Mouse (Mus musculus): ENCODE measurements around the gene Akirin2. TPM values are rescaled to one million over a fixed set of nuclear protein-coding genes. Genes with fewer than 3 reads are reported as not detected.

Gene Akirin2
- polyA plus RNA-seq, 1 experiment from 2014 or later, result 26.0 TPM

DNA sequence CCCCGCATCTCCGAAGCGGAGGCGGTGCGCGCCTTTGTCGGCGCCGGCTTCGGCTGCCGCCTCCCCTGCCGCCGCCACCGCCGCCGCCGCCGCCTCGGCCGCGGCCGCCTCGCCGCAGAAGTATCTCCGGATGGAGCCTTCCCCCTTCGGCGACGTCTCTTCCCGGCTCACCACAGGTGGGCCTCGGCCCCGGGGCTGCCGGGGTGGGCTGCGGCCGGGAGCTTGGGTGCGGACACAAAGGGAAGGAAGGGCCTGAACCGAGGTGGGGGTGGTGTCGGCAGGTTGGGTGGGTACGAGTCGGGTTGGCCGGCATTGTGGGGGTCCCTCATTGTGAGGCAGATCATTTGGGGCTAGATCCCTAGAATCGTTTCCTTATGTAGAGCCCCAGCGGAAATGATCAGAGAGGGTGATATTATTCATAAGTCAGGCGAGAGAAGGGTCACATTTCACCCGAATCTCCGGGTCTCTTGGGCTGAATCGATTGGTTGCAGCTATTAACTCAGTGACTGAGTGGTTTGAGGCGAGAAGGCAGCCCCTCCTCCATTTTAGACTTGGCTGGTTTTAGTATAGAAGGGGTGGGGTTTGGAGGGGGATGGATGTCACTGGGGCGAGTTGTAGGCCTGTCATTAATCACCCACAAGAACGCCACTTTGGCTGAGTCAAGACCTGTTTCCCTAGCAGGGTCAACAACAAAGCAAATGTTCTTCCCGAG is 517 bp downstream of the Akirin2 start:
- peak overlapping the region; percentile 96 for H3K4me3 ChIP-seq (ENCODE audit: low read length)
- peaks cover 2% of the 10 kb centered on the region; the same call in 1 of the 2 replicates for H3K36me3 ChIP-seq (ENCODE audit: control insufficient read depth, insufficient read depth, low read length)
- WGBS, result under 1% methylated on average over 50 of the region's 50 CpGs
- H3K4me2 ChIP-seq (ENCODE audit: low read depth, low read length), result peak overlapping the region; percentile 76
- H3K4me1 ChIP-seq (replicated peaks; ENCODE audit: control insufficient read depth, insufficient read depth, low read length), result peaks cover 17% of the 10 kb centered on the region
- H3K9ac ChIP-seq (ENCODE audit: low read length), result peak overlapping the region; percentile 97
- peak overlapping the region; percentile 95 for H3K27ac ChIP-seq (ENCODE audit: low read length)
- no peaks in the 10 kb centered on the region for H3K27me3 ChIP-seq (ENCODE audit: control insufficient read depth, insufficient read depth, low read depth, low read length)
- no peaks in the 10 kb centered on the region for H3K9me3 ChIP-seq (ENCODE audit: control insufficient read depth, low read length)
- ATAC-seq (ENCODE audit: low read depth), result peak; percentile 69

DNA sequence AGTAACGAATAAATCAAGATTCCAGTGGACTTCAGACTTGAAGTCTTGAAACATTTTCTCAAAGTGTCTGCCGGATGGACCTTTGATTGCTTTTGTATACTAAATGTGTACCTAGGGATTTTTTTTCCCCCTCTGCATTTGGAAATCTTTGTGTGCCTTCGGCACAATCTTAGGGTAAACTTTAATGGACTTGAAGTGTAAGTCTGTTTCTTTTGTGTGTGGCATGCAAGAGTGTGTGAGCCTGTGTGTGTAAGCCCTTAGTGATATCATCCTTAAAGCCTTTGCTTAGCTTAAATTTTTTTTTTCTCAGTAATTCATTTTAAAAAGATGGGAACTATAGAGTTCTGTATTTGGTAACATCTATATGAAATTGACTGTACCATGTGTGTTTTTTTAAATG is 1.2 kb downstream of the Akirin2 start:
- peak overlapping the region; percentile 95; the same call in 1 of the 2 replicates for H3K27ac ChIP-seq (ENCODE audit: low read length)
- H3K4me2 ChIP-seq (ENCODE audit: low read depth, low read length), result peak overlapping the region; percentile 76
- no peaks in the 10 kb centered on the region for H3K9me3 ChIP-seq (ENCODE audit: control insufficient read depth, low read length)
- peak overlapping the region; percentile 96 for H3K4me3 ChIP-seq (ENCODE audit: low read length)
- no peak for ATAC-seq (ENCODE audit: low read depth)
- peak overlapping the region; percentile 97 for H3K9ac ChIP-seq (ENCODE audit: low read length)
- peaks cover 18% of the 10 kb centered on the region for H3K4me1 ChIP-seq (replicated peaks; ENCODE audit: control insufficient read depth, insufficient read depth, low read length)
- no peaks in the 10 kb centered on the region for H3K27me3 ChIP-seq (ENCODE audit: control insufficient read depth, insufficient read depth, low read depth, low read length)
- peaks cover 2% of the 10 kb centered on the region; the same call in 1 of the 2 replicates for H3K36me3 ChIP-seq (ENCODE audit: control insufficient read depth, insufficient read depth, low read length)
- WGBS, result 2% methylated on average over 3 of the region's 3 CpGs

DNA sequence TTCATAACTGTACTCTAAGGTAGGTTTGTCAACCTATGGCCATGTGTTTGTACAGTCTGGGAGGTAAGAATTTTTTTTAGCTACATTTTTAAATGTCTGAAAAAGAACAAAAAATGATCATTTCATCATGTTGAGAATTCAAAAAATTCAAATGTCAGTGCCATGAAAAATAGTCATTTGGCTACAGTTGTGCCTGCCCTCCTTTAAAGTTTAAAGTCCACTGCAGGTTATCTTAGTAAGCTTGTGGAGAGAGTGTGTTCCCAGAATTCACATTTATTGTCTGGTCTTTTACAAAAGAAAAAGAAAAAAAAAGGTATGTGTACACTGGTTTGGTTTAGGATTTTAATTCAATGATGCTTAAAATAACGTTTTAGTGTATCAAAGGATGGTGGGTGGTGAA is 3.9 kb downstream of the Akirin2 start:
- ATAC-seq (ENCODE audit: low read depth), result no peak

DNA sequence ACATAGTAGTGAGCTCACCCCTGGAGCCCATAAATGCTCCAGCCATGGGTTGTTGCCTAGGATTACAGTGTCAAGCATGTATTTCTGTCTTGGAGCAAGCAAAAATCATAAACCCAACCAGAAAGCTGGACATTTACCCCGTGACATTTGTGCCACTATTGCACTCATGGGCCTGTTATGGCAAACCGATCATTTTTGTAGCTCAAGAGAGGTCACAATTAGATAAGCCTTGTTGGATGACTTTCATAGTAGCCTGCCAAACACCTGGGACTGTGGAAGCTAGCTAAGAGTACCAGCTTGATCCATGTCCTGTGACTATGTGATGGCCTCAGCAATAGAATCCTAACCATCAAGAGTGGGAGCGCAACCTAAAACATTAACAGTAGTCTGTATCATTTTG is 4.9 kb downstream of the Akirin2 start:
- H3K4me3 ChIP-seq (ENCODE audit: low read length), result no peak overlapping the region
- H3K36me3 ChIP-seq (ENCODE audit: control insufficient read depth, insufficient read depth, low read length), result peaks cover 2% of the 10 kb centered on the region; the same call in 1 of the 2 replicates
- 84% methylated on average over 3 of the region's 3 CpGs for WGBS
- H3K4me2 ChIP-seq (ENCODE audit: low read depth, low read length), result no peak overlapping the region
- H3K27me3 ChIP-seq (ENCODE audit: control insufficient read depth, insufficient read depth, low read depth, low read length), result no peaks in the 10 kb centered on the region
- no peaks in the 10 kb centered on the region for H3K9me3 ChIP-seq (ENCODE audit: control insufficient read depth, low read length)
- no peak overlapping the region for H3K27ac ChIP-seq (ENCODE audit: low read length)
- ATAC-seq (ENCODE audit: low read depth), result no peak
- H3K9ac ChIP-seq (ENCODE audit: low read length), result no peak overlapping the region
- peaks cover 20% of the 10 kb centered on the region for H3K4me1 ChIP-seq (replicated peaks; ENCODE audit: control insufficient read depth, insufficient read depth, low read length)

More for the DNA sequence above, 3.9 kb downstream of the Akirin2 start:
- H3K9ac ChIP-seq (ENCODE audit: low read length), result no peak overlapping the region
- H3K9me3 ChIP-seq (ENCODE audit: control insufficient read depth, low read length), result no peaks in the 10 kb centered on the region
- WGBS, result 42% methylated on average over 1 of the region's 1 CpGs
- H3K27me3 ChIP-seq (ENCODE audit: control insufficient read depth, insufficient read depth, low read depth, low read length), result no peaks in the 10 kb centered on the region
- H3K27ac ChIP-seq (ENCODE audit: low read length), result no peak overlapping the region
- H3K36me3 ChIP-seq (ENCODE audit: control insufficient read depth, insufficient read depth, low read length), result peaks cover 2% of the 10 kb centered on the region; the same call in 1 of the 2 replicates
- H3K4me1 ChIP-seq (replicated peaks; ENCODE audit: control insufficient read depth, insufficient read depth, low read length), result peaks cover 20% of the 10 kb centered on the region
- no peak overlapping the region for H3K4me2 ChIP-seq (ENCODE audit: low read depth, low read length)
- no peak overlapping the region for H3K4me3 ChIP-seq (ENCODE audit: low read length)

DNA sequence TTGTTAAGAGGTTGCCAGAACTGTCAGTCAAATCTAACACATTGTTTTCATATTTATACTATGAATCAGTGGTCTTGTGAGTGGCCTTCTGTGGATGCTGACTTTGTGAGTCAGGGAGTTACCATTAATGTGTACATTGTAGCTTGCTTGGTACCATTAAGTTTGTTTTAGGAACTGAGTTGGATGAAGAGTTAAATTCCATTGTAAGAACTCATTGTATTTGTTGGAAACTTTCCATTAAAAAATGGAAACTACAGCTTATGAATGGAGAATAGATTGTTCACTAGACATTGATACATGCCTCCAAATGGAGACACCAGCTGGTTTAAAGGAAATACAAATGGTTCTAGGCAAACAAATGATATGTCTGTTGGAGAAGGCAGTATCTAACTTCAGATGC is 5.4 kb downstream of the Akirin2 start:
- Histone ChIP-seq H3K4me2 (ENCODE audit: low read depth, low read length) (no peak overlapping the region), H3K27me3 (ENCODE audit: control insufficient read depth, insufficient read depth, low read depth, low read length) (no peaks in the 10 kb centered on the region), H3K36me3 (ENCODE audit: control insufficient read depth, insufficient read depth, low read length) (peaks cover 2% of the 10 kb centered on the region; the same call in 1 of the 2 replicates), H3K27ac (ENCODE audit: low read length) (no peak overlapping the region), H3K4me1 (replicated peaks; ENCODE audit: control insufficient read depth, insufficient read depth, low read length) (peaks cover 20% of the 10 kb centered on the region), H3K9ac (ENCODE audit: low read length) (no peak overlapping the region), H3K4me3 (ENCODE audit: low read length) (no peak overlapping the region), H3K9me3 (ENCODE audit: control insufficient read depth, low read length) (no peaks in the 10 kb centered on the region)
- ATAC-seq (ENCODE audit: low read depth), result no peak

DNA sequence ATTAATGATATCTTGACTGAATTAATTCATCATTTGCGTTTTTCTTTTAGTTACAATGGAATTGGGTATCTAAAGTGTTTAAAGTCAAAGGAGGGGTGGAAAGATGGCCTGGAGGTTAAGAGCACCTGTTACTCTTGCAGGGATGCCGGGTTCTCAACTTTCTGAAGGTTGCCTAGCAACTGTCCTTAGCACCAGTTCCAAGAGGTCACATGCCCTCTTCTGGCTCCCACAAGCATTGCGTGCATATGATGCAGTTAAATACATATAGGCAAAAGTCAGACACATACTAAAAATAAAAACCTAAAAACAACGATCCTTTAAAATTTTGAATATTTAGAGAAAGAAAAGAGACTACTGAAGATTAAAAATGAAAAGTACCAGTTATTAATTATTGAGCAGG is 10.2 kb downstream of the Akirin2 start:
- ATAC-seq (ENCODE audit: low read depth), result no peak
- no peaks in the 10 kb centered on the region for H3K9me3 ChIP-seq (ENCODE audit: control insufficient read depth, low read length)
- no peak overlapping the region for H3K4me3 ChIP-seq (ENCODE audit: low read length)
- H3K4me1 ChIP-seq (replicated peaks; ENCODE audit: control insufficient read depth, insufficient read depth, low read length), result peaks cover 4% of the 10 kb centered on the region; the same call in 1 of the 2 replicates
- no peak overlapping the region for H3K4me2 ChIP-seq (ENCODE audit: low read depth, low read length)
- H3K27ac ChIP-seq (ENCODE audit: low read length), result no peak overlapping the region
- H3K27me3 ChIP-seq (ENCODE audit: control insufficient read depth, insufficient read depth, low read depth, low read length), result no peaks in the 10 kb centered on the region
- no peak overlapping the region for H3K9ac ChIP-seq (ENCODE audit: low read length)
- WGBS, result 48% methylated on average over 4 of the region's 4 CpGs
- peaks cover 6% of the 10 kb centered on the region; the same call in 1 of the 2 replicates for H3K36me3 ChIP-seq (ENCODE audit: control insufficient read depth, insufficient read depth, low read length)

DNA sequence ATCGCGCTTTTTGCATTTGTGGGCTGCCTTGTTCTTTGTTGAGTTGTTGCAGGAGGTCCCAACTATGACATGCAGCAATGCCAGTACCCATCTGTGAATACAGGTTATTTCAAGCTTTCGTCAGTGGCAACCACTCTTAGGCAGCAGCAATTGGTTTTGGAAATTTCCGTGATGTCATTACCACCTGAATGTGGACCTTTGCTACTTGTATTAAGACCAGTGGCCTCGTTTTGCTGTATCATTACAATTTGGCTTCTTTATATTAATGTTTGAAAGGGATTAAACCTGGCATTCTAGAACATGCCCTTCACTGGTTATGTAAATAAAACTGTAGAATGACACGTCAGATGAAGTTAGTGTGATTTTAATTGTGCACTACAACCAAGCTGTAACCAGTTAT is 15.5 kb downstream of the Akirin2 start:
- no peak overlapping the region for H3K9ac ChIP-seq (ENCODE audit: low read length)
- no peaks in the 10 kb centered on the region for H3K9me3 ChIP-seq (ENCODE audit: control insufficient read depth, low read length)
- H3K36me3 ChIP-seq (ENCODE audit: control insufficient read depth, insufficient read depth, low read length), result peaks cover 36% of the 10 kb centered on the region
- H3K27me3 ChIP-seq (ENCODE audit: control insufficient read depth, insufficient read depth, low read depth, low read length), result no peaks in the 10 kb centered on the region
- H3K27ac ChIP-seq (ENCODE audit: low read length), result no peak overlapping the region
- no peak overlapping the region for H3K4me2 ChIP-seq (ENCODE audit: low read depth, low read length)
- 83% methylated on average over 6 of the region's 6 CpGs for WGBS
- no peak overlapping the region for H3K4me3 ChIP-seq (ENCODE audit: low read length)
- H3K4me1 ChIP-seq (replicated peaks; ENCODE audit: control insufficient read depth, insufficient read depth, low read length), result no peaks in the 10 kb centered on the region
- ATAC-seq (ENCODE audit: low read depth), result no peak

DNA sequence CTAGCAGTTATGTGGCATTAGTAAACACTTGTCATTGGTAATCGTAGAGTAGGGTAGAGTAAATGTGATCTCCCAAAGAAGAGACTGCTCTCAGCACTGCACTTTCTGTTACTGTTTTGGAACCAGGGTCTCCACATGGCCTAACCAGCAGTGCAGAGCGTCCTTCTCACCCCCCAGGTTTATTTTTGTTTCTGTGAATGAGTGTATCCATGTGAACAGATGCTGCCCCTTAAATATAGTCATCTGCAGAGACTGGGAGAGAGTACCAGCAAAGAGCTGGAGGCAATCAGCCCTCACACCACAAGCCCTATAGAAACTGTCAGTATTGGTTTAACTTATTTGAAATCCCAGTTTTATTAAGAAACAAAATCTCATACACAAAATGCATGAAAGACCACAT is 22.1 kb downstream of the Akirin2 start:
- H3K4me2 ChIP-seq (ENCODE audit: low read depth, low read length), result no peak overlapping the region
- no peaks in the 10 kb centered on the region for H3K4me1 ChIP-seq (replicated peaks; ENCODE audit: control insufficient read depth, insufficient read depth, low read length)
- no peak overlapping the region for H3K27ac ChIP-seq (ENCODE audit: low read length)
- H3K27me3 ChIP-seq (ENCODE audit: control insufficient read depth, insufficient read depth, low read depth, low read length), result no peaks in the 10 kb centered on the region
- ATAC-seq (ENCODE audit: low read depth), result no peak
- H3K9me3 ChIP-seq (ENCODE audit: control insufficient read depth, low read length), result no peaks in the 10 kb centered on the region
- WGBS, result 73% methylated on average over 2 of the region's 2 CpGs
- H3K4me3 ChIP-seq (ENCODE audit: low read length), result no peak overlapping the region
- no peak overlapping the region for H3K9ac ChIP-seq (ENCODE audit: low read length)
- peaks cover 60% of the 10 kb centered on the region for H3K36me3 ChIP-seq (ENCODE audit: control insufficient read depth, insufficient read depth, low read length)

DNA sequence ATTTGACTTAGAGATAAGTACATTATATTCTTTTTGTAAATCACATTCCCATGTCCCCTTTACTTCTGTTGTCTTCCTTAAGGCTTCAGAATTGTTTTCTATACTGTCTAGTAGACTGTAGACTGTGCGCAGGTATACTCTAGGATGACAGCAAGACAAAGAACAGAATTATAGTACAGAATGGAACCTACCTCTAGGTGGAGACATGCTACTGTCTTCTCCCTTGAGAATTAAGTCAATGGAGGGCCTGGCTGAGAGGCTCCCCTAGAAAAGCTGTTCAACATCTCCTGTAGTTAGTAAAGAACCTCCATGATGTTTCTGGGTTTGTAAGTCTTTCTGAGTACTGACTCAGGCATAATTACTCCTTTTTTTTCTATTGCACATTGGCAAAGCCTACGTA is 26.3 kb downstream of the Akirin2 start:
- no peak overlapping the region for H3K9ac ChIP-seq (ENCODE audit: low read length)
- no peaks in the 10 kb centered on the region for H3K27me3 ChIP-seq (ENCODE audit: control insufficient read depth, insufficient read depth, low read depth, low read length)
- no peak for ATAC-seq (ENCODE audit: low read depth)
- H3K9me3 ChIP-seq (ENCODE audit: control insufficient read depth, low read length), result no peaks in the 10 kb centered on the region
- H3K4me2 ChIP-seq (ENCODE audit: low read depth, low read length), result no peak overlapping the region
- H3K4me1 ChIP-seq (replicated peaks; ENCODE audit: control insufficient read depth, insufficient read depth, low read length), result no peaks in the 10 kb centered on the region
- H3K36me3 ChIP-seq (ENCODE audit: control insufficient read depth, insufficient read depth, low read length), result peaks cover 54% of the 10 kb centered on the region
- no peak overlapping the region for H3K27ac ChIP-seq (ENCODE audit: low read length)
- H3K4me3 ChIP-seq (ENCODE audit: low read length), result no peak overlapping the region
- 95% methylated on average over 2 of the region's 2 CpGs for WGBS
